Mouse (Mus musculus) G1E (cell line): ENCODE measurements at regions not wholly inside any gene's neighbourhood (a gene's known extent, or its start where the extent isn't known, plus 50 kb on each side); places are given as distances from the start of the nearest gene placed in this dataset.

Experiments
- CTCF ChIP-seq: IDR thresholded peaks from 2 replicates; pipeline ENCODE4 v1.5.1; 2012; ENCODE audit warnings: low read depth, low read length, inconsistent platforms, mixed read lengths
- GATA1 ChIP-seq: IDR thresholded peaks from 2 replicates; pipeline ENCODE4 v1.6.1; 2012; ENCODE audit warnings: borderline replicate concordance, low read length, inconsistent platforms, mixed read lengths
- GATA2 ChIP-seq: IDR thresholded peaks from 2 replicates; pipeline ENCODE4 v1.6.1; 2012; ENCODE audit warnings: low read depth, low read length, inconsistent platforms, borderline replicate concordance
- POLR2AphosphoS5 ChIP-seq: IDR thresholded peaks from 2 replicates; pipeline ENCODE4 v1.6.1; 2012; ENCODE audit warnings: low read depth, low read length, inconsistent platforms; ENCODE audit not compliant: insufficient replicate concordance

DNA sequence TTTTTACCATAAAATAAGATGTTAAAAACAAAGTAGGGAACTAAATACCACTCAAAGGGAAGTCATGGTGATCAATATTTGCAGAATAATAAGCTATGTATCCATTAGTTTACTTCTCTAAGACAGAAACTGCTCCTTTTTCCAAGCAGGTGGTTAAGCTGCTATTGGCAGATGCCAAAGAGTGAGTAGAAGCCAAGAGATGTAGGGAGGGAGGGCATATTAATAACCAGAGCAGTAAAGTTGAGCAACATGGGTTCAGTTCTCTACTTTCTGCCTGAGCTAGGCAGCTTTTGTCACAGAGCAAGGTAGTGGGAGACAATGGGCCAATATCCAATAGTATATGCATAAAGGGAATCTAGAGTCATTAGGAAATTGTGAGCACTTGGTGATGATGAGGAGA lies 394.4 kb upstream of the Reg3g start:
- TF ChIP-seq GATA2 (no peak), GATA1 (no peak), CTCF (no peak), POLR2AphosphoS5 (no peak)
